Mouse (Mus musculus) myocyte (in vitro differentiated cells): ENCODE measurements at regions not wholly inside any gene's neighbourhood (a gene's known extent, or its start where the extent isn't known, plus 50 kb on each side); places are given as distances from the start of the nearest gene placed in this dataset.

ENCODE experiments used
- H3K27me3 ChIP-seq: one replicate; pipeline ENCODE4 v1.6.1; 2011; ENCODE audit not compliant: control insufficient read depth, insufficient read depth, insufficient read length
- H3K36me3 ChIP-seq: one replicate; pipeline ENCODE4 v1.6.1; 2011; ENCODE audit not compliant: control insufficient read depth, insufficient read depth
- H3K4me2 ChIP-seq: one replicate; pipeline ENCODE4 v1.6.1; 2011; ENCODE audit warnings: low read depth, control low read depth
- H3K4me3 ChIP-seq: one replicate; pipeline ENCODE4 v1.5.1; 2011; ENCODE audit warnings: mild to moderate bottlenecking, control low read depth, moderate library complexity
- H3K79me2 ChIP-seq: one replicate; pipeline ENCODE4 v1.6.1; 2011; ENCODE audit not compliant: control insufficient read depth, insufficient read depth
- H3ac ChIP-seq: one replicate; pipeline ENCODE4 v1.6.1; 2011; ENCODE audit not compliant: control insufficient read depth, insufficient read length
- CEBPB ChIP-seq: IDR thresholded peaks from 2 replicates; pipeline ENCODE4 v1.6.1; 2011; ENCODE audit warnings: mild to moderate bottlenecking, moderate library complexity; ENCODE audit not compliant: poor library complexity, insufficient read depth, severe bottlenecking
- E2F4 ChIP-seq: IDR thresholded peaks from one replicate; pipeline ENCODE4 v1.6.1; 2011; ENCODE audit warnings: mild to moderate bottlenecking, control low read depth, moderate library complexity; ENCODE audit not compliant: insufficient read depth
- MAX ChIP-seq: IDR thresholded peaks from one replicate; pipeline ENCODE4 v1.6.1; 2011; ENCODE audit warnings: low read depth, mild to moderate bottlenecking, control low read depth
- MYOD1 ChIP-seq, 3 experiments: IDR thresholded peaks; one replicate each; pipeline ENCODE4 v1.6.1; 2011; ENCODE audit warnings: control low read depth in 2 of 3, low read depth in 2 of 3, mild to moderate bottlenecking in 2 of 3, moderate library complexity in 1 of 3; ENCODE audit not compliant: insufficient read length in 2 of 3, control insufficient read depth in 1 of 3
- MYOG ChIP-seq, 3 experiments: IDR thresholded peaks; one replicate each; pipeline ENCODE4 v1.6.1; 2011; ENCODE audit warnings: control low read depth in 2 of 3, low read depth in 2 of 3, mild to moderate bottlenecking in 2 of 3; ENCODE audit not compliant: insufficient read length in 2 of 3, control insufficient read depth in 1 of 3, insufficient read depth in 1 of 3
- POLR2A ChIP-seq: IDR thresholded peaks from one replicate; pipeline ENCODE4 v1.6.1; 2011; ENCODE audit warnings: low read depth, mild to moderate bottlenecking, control low read depth, moderate library complexity; ENCODE audit not compliant: insufficient read length
- POLR2AphosphoS2 ChIP-seq: IDR thresholded peaks from one replicate; pipeline ENCODE4 v1.6.1; 2011; ENCODE audit warnings: low read depth, control low read depth; ENCODE audit not compliant: insufficient read length
- REST ChIP-seq: IDR thresholded peaks from one replicate; pipeline ENCODE4 v1.6.1; 2011; ENCODE audit warnings: mild to moderate bottlenecking, control low read depth, moderate library complexity; ENCODE audit not compliant: insufficient read depth, insufficient read length
- SRF ChIP-seq: IDR thresholded peaks from one replicate; pipeline ENCODE4 v1.6.1; 2011; ENCODE audit warnings: low read depth; ENCODE audit not compliant: control insufficient read depth, insufficient read length
- TCF12 ChIP-seq: IDR thresholded peaks from one replicate; pipeline ENCODE4 v1.6.1; 2011; ENCODE audit warnings: mild to moderate bottlenecking, control low read depth; ENCODE audit not compliant: poor library complexity, insufficient read depth, severe bottlenecking
- TCF3 ChIP-seq: IDR thresholded peaks from one replicate; pipeline ENCODE4 v1.6.1; 2011; ENCODE audit warnings: low read depth, control low read depth; ENCODE audit not compliant: insufficient read length
- USF1 ChIP-seq: IDR thresholded peaks from one replicate; pipeline ENCODE4 v1.6.1; 2011; ENCODE audit warnings: low read depth, mild to moderate bottlenecking, control low read depth, moderate library complexity

- no peak overlapping the region for H3ac ChIP-seq
- no peaks in the 10 kb centered on the region for H3K79me2 ChIP-seq
- H3K4me3 ChIP-seq = no peak overlapping the region
- no peaks in the 10 kb centered on the region for H3K36me3 ChIP-seq
- H3K4me2 ChIP-seq = no peak overlapping the region
- TF ChIP-seq MYOG (IDR thresholded peaks at IDR 0.05; ENCODE audit: control insufficient read depth in 1 of 3, insufficient read depth in 1 of 3, insufficient read length in 2 of 3, low read depth in 2 of 3) = no peak
- no peak for TF ChIP-seq MYOD1 (IDR thresholded peaks at IDR 0.05; ENCODE audit: control insufficient read depth in 1 of 3, insufficient read length in 2 of 3, low read depth in 2 of 3)
- no peak for TF ChIP-seq POLR2A
- TF ChIP-seq SRF = no peak
- TF ChIP-seq TCF3 = no peak
- no peak for TF ChIP-seq MAX
- TF ChIP-seq TCF12 = no peak
- no peaks in the 10 kb centered on the region for H3K27me3 ChIP-seq
Measured at GRCm38 (mm10) chr10:60892730-60893129, 61.3 kb upstream of the Unc5b start.

GRCm38 (mm10) chr10:60891476-60892170 lies 60.2 kb upstream of the Unc5b start:
- H3K36me3 ChIP-seq = no peaks in the 10 kb centered on the region

GRCm38 (mm10) chr10:60889792-60890191 lies 58.4 kb upstream of the Unc5b start:
- Histone ChIP-seq H3ac (no peak overlapping the region), H3K79me2 (no peaks in the 10 kb centered on the region), H3K27me3 (no peaks in the 10 kb centered on the region), H3K4me2 (no peak overlapping the region), H3K4me3 (no peak overlapping the region), H3K36me3 (no peaks in the 10 kb centered on the region)
- TF ChIP-seq E2F4 (no peak), MYOG (IDR thresholded peaks at IDR 0.05; ENCODE audit: control insufficient read depth in 1 of 3, insufficient read depth in 1 of 3, insufficient read length in 2 of 3, low read depth in 2 of 3) (no peak), SRF (no peak), TCF3 (no peak), MYOD1 (IDR thresholded peaks at IDR 0.05; ENCODE audit: control insufficient read depth in 1 of 3, insufficient read length in 2 of 3, low read depth in 2 of 3) (no peak)

More at GRCm38 (mm10) chr10:60891476-60892170, 60.2 kb upstream of the Unc5b start:
- Histone ChIP-seq H3K4me3 (no peak overlapping the region), H3K4me2 (no peak overlapping the region), H3K27me3 (no peaks in the 10 kb centered on the region), H3ac (no peak overlapping the region), H3K79me2 (no peaks in the 10 kb centered on the region)
- TF ChIP-seq MYOD1 (IDR thresholded peaks at IDR 0.05; ENCODE audit: control insufficient read depth in 1 of 3, insufficient read length in 2 of 3, low read depth in 2 of 3) = no peak
- TF ChIP-seq MYOG (IDR thresholded peaks at IDR 0.05; ENCODE audit: control insufficient read depth in 1 of 3, insufficient read depth in 1 of 3, insufficient read length in 2 of 3, low read depth in 2 of 3) = no peak
- TF ChIP-seq TCF3 = no peak
- no peak for TF ChIP-seq TCF12
- no peak for TF ChIP-seq MAX
- no peak for TF ChIP-seq E2F4
- TF ChIP-seq REST = no peak
- TF ChIP-seq POLR2AphosphoS2 = no peak
- TF ChIP-seq SRF = no peak

- Histone ChIP-seq H3K36me3 (no peaks in the 10 kb centered on the region), H3ac (no peak overlapping the region)
- TF ChIP-seq TCF3 = no peak
- TF ChIP-seq CEBPB = no peak
- no peak for TF ChIP-seq POLR2A
- TF ChIP-seq POLR2AphosphoS2 = no peak
- TF ChIP-seq SRF = no peak
- TF ChIP-seq TCF12 = no peak
- no peak for TF ChIP-seq MAX
- no peak for TF ChIP-seq MYOG (IDR thresholded peaks at IDR 0.05; ENCODE audit: control insufficient read depth in 1 of 3, insufficient read depth in 1 of 3, insufficient read length in 2 of 3, low read depth in 2 of 3)
Measured at GRCm38 (mm10) chr10:60888541-60888940, 57.2 kb upstream of the Unc5b start.

DNA sequence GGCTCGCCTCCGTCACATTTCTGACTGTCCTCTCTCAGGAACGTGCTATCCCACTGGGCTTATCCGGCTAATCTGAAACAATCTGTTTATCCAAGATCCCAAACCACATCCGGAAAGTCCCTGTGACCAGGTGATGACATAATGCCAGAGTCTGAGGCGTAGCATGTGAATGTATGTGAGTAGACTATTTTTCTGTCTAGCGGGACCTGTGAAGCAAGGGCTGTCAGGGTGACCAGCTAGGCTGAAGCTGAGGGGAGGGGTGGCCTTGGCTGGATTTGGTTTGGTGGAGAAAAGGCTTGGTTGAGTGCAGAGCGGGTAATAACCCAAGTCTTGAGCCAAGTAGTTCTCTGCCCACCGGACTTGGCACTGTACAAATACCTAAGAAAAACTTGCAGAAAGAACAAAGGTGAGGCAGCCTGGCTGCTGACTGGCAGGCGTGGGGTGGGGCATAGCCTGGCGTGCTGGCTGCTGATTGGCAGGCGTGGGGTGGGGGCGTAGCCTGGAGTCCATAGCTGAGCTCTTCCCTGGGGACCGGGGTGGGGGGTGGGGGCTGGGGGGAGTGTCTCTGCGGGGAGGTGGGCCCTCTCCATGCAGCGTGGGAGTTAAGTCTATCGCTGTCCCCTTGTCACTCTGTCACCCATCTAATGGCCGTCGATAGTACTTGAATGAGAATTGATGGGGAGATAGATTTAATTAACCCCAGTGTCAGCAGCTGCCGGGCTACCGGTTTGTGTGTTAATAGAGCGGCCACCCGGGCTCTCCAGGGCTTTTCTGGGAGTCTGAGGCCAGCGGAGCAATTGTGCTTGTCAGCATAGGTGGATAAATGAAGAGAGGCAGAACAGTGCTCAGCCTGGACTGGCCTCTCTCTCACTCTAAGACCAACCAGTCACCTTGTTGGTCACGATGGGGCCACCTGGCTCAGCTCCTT lies 54.2 kb upstream of the Unc5b start:
- no peak overlapping the region for H3ac ChIP-seq
- H3K27me3 ChIP-seq = no peaks in the 10 kb centered on the region
- TF ChIP-seq CEBPB (no peak), TCF3 (no peak), POLR2AphosphoS2 (no peak), MAX (no peak), E2F4 (no peak), USF1 (no peak), MYOD1 (IDR thresholded peaks at IDR 0.05; ENCODE audit: control insufficient read depth in 1 of 3, insufficient read length in 2 of 3, low read depth in 2 of 3) (no peak), MYOG (IDR thresholded peaks at IDR 0.05; ENCODE audit: control insufficient read depth in 1 of 3, insufficient read depth in 1 of 3, insufficient read length in 2 of 3, low read depth in 2 of 3) (no peak), SRF (no peak), TCF12 (no peak), POLR2A (no peak), REST (no peak)
- no peaks in the 10 kb centered on the region for H3K79me2 ChIP-seq
- H3K4me2 ChIP-seq = no peak overlapping the region
- no peaks in the 10 kb centered on the region for H3K36me3 ChIP-seq
- H3K4me3 ChIP-seq = no peak overlapping the region

More at GRCm38 (mm10) chr10:60888541-60888940, 57.2 kb upstream of the Unc5b start:
- H3K4me2 ChIP-seq = no peak overlapping the region
- H3K79me2 ChIP-seq = no peaks in the 10 kb centered on the region
- H3K4me3 ChIP-seq = no peak overlapping the region
- H3K27me3 ChIP-seq = no peaks in the 10 kb centered on the region
